Mouse (Mus musculus): ENCODE results near the gene Osbpl10.

- no peak for TF ChIP-seq CTCF (IDR thresholded peaks at IDR 0.05; ENCODE audit: extremely low read depth, insufficient read length, insufficient replicate concordance, low read depth, low read length)
- TF ChIP-seq POLR2A (IDR thresholded peaks at IDR 0.05; ENCODE audit: low read depth, low read length) = no peak
Observed at GRCm38 (mm10) chr9:114995716-114996115, 17.3 kb downstream of the Osbpl10 start.

Data from small intestine, adult 2 months (tissue).